Mouse (Mus musculus) spleen, postnatal 10 days (tissue): ENCODE results near the gene Sema5b.
"Not testable (repeated sequence)": the region's sequence is repeated elsewhere in the genome, so short reads cannot be mapped to it uniquely, and the experiment has no call there.

Experiments
- DNase-seq, 2 experiments: peaks; one replicate each; pipeline ENCODE4 v3.0.0; 2021 to 2022; ENCODE audit warnings: low spot score in 2 of 2

The Sema5b gene

DNA sequence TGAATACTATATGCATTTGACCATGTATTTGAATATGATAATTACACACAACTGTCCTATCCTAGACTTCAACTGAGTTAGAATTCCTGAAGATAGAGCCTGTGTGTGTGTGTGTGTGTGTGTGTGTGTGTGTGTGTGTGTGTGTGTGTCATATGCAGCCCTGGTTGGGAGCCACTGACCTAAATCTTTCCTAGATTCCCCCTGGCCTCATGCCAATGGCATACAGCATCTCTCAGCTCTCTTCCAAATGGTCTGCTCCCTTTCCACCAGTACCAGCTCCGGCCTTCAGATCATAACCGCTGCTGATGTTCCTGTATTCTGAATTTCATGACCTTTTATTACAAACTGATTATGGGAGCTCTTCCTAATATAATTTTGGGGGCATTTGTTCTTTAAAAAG lies 8.4 kb downstream of the Sema5b start:
- DNase-seq, result no peak

DNA sequence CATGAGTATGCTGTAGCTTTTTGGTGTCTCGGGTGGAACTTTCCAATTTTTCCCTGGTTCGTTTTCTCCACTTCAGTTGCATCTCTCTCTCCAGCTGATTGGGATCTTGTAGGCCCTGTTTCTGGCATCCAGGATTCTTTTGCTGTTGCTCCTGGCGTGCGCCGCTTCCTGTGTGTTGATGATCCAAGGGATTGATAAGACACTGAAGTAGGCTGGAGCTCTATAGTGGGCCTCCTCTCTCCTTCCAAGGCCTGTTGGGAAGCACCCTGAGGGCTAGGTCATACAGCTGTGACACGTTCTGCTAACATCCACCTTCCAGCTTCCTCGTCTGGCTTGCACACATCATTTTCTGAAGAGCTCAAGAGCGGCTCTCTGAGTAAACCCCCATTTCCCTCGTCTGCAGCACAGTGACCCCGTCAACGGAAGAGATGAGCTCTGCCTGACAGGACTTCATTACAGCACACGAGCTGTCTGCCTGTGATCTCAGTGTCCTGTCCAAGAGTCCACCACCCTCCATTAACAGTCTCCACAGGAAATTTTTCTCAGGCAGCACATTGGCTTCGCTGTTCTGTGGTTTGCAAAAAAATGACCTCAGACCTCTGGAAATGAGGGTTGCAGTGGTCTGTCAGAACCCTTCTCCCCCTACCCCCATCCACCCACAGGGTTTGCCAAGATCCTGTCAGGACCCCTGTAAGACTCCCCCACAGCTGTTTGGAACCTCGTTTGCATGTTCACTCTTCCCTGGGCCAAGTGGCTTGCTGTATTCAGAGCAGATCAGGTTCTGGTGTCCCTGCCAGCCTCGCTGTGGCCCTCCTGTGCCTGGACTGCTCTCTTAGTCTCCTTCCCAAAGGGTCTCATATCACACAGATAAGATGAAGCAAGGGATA lies 14.9 kb downstream of the Sema5b start:
- DNase-seq, result no peak

DNA sequence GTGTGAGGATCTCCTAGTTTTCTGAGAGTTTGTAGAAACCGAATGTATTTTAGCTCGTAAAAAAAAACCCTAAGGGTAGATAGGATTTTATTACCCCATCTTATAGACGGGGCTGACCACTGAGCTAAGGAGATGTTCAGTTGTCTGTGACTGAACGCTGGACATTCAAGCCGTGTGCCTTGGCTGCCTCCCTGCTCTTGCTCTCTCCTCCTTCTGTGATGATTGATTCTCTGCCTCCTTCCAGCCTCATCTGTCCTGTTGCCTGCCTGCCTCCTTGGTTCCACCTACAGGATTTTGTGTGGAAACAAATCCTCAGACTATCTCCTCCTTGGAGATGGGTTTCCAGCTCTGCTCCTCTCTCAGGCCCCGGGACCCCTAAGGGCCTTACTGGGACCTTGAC lies 16.1 kb downstream of the Sema5b start:
- no peak for DNase-seq

DNA sequence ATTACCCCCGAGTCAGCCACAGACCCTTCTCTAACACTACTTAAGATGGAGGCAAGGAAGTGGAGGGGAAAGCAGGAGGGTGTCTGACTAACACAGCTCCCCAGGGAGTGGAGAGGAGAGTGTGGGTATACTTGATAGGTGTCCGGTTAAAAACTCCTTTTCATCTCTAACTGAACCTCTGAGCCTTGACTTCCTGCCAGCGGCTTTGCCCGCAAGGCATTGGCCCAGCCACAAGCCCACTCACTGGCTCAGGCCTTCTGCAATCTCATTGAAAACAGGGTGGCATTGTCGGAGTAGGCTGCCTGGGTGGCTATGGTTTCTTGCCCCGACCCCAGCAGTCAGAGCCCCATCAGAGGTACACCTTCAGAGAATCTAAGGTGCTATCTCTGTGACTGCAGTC lies 20.6 kb downstream of the Sema5b start:
- no peak for DNase-seq

DNA sequence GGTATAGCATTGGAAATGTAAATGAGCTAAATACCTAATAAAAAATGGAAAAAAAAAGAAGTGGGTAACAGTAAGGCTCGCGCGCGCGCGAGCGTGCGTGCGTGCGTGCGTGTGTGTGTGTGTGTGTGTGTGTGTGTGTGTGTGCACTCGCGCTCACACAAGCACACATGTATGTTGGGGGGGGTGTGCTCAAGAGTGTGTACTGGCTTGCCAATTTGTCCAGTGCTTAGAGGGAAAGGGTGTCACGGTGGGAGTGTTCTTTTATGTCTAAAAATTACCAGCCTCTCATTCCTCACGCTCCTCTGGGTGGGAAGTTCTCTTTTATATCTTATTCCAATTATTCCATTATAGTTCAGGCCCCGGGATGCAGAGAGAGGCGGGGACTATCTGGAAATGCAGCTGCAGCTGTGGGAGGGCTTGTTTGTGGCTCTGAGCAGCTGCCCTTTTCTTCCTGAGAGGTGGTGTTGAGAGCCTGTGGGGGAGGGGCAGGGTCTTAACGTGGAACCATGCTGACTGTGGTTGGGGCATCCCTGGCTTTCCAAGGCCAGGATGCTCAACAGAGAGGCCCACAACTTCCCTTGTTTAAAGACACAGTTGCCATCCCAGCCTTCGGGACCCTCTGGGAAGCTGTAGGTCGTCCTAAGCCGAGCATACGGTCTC lies 23.4 kb downstream of the Sema5b start:
- DNase-seq, result no peak

DNA sequence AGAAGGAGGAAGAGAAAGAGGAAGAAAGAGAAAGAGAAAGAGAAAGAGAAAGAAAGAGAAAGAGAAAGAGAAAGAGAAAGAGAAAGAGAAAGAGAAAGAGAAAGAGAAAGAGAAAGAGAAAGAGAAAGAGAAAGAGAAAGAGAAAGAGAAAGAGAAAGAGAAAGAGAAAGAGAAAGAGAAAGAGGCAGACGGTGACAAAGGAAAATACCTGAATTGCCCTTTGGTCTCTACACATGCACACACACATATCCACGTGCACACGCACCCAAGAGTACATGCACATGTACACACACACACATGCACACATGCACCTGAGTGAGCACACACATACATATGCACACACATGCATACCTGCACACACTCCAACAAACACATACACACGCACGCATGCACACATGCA lies 24.7 kb downstream of the Sema5b start:
- not testable (repeated sequence) for DNase-seq

DNA sequence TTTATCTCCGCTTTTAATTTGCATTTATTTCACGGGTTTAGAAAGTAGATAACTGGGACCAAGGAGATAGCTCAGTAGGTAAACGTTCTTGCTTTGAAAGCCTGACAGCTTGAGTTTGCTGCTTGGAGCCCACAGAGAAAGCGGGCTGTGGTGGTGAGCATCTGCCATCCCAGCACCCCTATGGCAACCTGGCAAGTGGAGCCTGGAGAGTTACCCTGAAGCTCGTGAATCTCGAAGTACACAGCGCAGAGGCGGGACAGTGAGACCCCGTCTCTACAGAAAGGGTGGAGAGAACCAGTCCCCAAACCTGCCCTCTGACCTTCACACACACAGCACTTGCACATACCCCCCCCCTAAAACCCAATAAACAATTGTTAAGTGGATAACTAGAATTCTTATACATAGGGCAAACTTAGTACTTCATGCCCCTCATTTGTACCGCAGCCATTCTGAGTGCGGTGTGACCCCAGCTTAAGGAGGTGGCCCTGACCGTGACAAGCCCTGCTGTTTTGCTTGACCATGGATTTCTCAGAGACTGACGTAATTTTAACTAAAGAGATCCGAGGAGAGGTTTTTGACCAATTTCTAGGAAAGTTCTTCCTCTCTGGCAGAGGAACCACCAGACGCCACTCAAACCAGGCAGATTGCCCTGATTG lies 27.4 kb downstream of the Sema5b start:
- DNase-seq, result no peak

DNA sequence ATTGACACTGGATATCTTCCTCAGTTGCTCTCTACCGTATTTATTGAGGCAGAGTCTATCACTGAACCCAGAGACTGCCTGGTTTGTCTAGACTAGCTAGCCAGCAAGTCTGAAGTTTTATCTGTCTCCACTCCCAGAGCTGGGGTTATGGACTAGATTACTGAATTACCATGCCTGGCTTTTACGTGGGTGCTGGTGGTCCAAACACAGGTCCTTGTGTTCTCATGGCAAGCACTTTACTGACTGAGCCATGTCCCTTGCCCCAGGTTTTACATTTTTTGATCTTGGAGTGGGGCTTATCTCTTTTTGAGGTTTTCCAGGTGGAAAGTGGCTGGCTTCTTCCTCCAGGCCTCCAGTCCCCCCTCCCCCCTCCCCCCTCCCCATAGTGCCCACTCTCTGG lies 28.4 kb downstream of the Sema5b start:
- no peak for DNase-seq

DNA sequence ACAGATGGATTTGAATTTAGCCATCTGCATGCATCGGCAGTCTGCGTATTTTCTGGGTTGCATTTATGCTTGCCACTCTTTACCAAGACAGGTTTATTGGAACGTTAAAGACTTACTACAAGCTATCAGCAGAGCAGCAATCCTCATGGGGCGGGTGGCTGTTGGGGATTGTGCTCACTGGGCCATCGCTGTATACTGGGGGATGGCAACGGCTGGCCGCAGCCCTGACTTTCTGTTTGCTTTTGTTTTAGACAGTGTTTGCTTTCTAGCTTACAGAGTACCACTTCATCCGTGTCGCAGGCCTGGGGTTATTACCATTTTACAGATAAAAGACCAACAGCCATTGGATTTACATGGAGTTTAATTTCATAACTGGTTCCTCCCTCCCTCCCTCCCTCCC lies 28.8 kb downstream of the Sema5b start:
- no peak for DNase-seq

DNA sequence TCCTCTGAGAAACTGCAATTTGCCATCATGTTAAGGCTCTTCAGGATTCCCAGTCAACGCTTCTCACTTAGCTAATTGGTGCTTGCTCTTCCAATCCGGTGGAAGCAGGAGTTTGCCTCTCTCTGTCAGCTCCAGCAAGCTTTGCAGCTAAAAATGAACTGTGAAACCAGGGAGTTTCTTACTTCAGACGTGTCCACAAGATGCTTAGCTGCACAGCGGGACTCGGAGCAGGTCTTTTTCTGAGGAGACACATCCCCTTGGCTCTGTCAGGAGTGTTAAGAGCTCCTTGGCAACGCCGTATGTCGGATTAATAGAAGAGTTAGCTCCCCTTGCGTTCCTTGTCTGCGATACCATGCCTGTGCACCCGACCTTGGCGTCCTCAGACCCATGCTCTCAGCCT lies 29.7 kb downstream of the Sema5b start:
- DNase-seq, result no peak

DNA sequence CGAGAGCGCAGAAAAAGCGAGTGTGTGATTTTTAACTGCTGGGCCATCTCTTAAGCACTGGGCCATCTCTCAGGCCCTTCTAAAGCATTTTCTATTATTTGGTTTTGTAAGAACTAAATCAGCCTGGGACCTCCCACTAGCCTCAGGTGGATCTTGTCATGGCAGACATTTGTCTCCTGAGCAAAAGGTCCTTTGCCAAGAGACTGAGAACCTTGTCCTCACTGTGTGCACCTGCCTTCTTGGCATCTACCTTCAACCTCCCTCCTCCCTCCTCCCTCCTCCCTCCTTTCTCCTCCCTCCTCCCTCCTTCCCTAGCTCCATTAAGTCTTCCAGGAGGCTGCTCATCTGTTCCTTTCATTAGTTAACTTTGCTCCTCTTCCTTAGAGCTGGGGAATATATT lies 32.6 kb downstream of the Sema5b start:
- no peak for DNase-seq

DNA sequence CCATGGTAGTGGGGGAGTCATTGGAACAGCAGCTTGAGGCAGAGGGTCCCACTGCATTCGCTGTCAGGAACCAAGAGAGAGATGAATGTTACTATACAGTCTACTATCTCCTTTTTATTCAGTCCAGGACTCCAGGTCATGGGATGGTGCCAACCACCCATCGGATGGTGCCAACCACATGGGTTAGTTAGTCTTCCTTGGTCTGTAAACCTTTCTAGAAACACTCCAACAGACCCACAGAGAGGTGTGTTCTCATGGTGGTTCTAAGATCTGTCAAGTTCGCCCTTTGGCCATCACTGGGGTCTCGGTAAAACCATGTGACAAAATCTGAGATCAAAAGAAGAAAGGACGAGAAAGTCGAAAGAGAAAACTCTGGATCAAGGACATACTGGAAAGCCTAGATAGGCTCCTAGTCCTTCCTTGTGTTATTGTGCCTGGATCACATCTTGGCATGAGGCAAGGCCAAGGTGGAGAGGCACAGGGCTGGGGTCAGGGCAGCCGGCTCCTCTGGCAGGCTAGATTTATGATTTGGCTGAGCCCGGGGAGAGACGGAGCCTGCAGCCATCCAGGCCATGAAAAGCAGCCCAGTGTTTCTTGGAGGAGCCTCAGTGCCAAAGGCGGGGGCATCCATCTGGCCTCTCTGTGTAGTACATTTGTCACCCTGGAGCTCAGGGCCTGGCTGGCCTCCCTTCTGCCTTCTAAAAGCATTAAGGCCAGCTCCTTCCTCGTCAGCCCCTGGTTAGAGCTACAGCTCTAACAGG lies 36.4 kb downstream of the Sema5b start:
- no peak for DNase-seq

DNA sequence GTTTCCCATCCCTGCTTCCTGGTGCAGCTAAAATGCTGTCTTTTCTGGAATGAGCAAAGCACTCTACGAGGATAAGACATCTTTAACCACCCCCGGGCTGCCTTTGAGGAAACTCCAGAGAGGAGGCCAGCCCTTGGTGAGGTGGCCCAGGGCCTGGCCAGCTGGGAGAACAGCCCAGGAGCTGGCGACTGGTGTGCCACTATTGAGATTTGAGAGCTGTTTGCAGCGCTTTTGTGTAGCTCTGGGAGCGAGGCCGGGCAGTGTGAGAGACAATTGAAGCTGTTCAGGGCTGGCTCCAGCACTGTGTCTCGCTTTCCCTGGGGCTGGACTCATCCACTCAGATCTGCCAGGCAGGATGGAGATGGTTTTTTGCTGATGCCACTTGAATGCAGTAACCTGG lies 40.4 kb downstream of the Sema5b start:
- no peak for DNase-seq

DNA sequence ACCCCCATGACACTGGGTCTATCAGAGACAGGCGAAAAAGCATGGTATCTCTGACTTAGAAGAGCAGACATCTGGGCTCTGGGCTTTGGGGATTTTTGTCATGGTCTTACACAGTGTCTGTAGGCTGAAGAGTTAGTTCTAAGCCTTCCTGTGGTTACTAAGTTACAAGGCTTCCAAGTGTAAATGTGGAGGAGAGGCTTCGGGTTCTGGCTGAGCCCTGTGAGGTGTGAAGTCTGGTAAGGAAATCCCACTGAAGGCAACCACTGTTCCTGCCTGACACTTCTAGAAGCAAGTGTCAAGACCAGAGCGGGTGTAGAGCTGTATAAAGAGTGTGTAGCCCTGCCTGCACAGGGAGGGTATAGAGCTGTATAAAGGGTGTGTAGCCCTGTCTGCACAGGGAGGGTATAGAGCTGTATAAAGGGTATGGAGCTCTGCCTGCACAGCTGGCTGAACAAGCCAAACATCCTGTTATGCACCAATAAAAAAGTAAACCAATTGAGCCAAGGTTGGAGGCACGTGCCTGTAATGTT lies 42.7 kb downstream of the Sema5b start:
- no peak for DNase-seq

DNA sequence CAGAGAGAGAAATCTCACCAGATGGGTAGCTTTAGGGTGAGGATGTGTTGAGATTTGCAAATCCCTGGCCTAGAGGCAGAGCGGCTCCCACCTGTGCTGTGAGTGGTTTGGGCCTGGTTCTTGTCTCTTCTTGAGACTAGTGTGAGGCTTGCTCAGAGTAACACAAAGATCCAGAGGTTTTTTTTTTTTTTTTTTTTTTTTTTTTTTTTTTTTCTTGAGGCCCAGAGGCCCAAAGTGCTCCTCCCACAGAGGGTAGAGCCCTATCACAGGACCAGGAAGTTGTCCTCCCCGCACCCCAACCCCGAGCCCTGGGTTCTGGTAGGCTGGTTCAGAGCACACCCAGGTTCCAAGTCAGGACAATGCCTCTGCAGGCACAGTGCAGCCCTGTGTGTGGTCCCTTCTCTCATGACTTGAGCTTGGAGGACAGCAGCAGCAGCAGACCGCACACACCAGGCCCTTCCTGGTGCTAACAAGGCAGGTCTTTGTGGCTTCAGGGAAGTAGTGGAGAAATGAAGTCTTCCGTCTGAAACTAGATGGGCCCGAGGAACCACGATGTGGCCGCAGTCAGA lies 44.3 kb downstream of the Sema5b start:
- no peak for DNase-seq

DNA sequence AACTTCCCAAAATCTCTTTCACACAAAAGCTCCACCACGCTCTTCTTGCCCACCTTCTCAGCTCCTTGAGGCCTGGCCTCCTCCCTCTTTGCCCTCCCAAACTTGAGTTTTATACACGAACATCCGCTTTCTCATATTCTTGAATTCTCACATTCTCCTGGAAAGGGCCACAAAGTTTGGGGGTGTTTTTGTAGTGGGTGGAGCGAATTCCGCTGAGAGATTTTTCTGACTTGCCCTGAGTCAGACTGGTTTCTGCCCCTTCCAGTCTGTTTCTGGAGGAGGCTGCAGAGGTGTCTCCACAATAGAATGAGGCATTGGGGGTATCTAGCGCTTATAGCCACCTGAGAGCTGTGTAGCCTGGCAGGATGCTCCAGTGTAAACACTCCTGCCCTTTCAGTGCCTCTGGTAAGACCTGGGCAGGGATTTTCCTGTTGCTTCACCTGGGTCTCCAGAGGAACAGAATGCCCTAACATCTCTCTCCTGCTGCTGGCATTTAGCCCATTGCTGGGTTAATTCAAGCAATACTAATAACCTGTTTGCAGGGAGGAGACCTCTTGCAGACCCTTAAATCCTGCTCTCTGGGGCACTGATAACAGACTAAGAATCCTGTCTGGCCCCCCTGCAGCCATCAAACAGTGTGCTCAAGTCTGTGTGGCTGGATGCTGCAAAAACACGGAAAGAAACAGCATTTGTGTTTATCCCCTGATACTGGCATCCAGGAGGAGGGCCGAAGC lies 46.3 kb downstream of the Sema5b start:
- no peak for DNase-seq

DNA sequence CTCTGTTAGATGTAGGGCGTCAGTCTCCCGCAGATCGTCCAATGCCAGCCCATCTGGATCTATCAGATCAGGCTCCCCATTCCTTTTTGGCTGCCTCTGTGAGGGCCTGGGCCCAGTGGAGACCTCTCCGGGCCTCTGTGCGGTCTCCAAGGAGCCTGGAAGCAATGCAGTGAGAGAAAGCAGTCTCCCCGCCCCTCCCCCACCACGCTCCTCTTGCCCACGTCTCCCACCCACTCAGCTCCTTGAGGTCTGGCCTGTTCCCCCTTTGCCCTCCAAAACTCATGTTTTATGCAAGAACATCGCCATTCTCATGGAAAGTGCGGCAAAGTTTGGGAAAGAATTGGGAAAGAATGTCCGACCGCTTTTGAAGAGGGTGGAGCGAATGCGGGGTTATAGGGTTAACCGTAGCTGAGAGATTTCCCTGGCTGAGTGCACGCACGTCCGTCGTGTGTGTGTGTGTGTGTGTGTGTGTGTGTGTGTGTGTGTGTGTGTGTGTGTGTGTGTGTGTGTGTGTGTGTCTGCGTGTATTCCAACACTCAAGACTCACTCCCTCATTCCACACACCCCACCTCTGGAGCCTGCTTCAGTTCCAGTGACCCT lies 47.0 kb downstream of the Sema5b start:
- DNase-seq, result no peak

DNA sequence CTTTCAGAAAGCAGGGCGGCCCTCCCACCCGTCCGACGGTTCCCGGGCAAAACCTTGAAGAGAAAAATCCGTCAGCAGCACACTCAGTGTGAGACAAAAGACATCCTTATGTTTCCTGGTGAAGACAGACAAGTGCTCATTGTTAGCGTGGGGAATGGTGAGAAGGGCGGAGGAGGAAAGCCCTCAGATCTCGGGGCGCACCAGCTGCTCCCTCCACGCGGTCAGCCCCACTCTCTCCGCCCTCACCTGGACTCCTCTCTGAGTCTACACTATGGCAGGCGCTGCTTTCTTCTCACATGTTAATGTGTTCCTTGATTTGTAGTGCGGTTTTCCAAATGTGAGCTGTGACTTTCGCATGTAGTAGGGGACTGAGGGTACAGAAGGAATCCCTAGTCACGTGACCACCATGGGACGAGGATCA lies 47.8 kb downstream of the Sema5b start:
- no peak for DNase-seq

DNA sequence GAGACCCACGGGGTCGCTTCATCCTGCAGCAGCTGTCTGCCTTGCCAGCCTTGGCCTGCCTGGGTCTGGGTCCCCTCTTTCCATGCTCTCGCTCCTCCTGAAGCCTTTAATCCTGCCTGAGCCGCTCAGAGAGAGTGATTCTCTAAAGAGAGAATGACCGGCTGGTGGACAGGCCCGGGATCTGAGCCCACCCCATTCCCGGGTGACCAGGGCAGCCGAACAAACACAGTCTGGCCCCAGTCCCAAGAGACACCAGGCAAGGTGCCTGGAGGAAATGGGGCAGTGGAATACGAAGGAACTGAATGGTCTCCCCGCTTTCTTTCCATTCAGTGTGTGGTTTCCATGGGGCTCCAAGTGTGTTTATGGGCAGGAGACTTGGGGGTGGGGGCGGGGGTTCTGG lies 50.8 kb downstream of the Sema5b start:
- no peak for DNase-seq

DNA sequence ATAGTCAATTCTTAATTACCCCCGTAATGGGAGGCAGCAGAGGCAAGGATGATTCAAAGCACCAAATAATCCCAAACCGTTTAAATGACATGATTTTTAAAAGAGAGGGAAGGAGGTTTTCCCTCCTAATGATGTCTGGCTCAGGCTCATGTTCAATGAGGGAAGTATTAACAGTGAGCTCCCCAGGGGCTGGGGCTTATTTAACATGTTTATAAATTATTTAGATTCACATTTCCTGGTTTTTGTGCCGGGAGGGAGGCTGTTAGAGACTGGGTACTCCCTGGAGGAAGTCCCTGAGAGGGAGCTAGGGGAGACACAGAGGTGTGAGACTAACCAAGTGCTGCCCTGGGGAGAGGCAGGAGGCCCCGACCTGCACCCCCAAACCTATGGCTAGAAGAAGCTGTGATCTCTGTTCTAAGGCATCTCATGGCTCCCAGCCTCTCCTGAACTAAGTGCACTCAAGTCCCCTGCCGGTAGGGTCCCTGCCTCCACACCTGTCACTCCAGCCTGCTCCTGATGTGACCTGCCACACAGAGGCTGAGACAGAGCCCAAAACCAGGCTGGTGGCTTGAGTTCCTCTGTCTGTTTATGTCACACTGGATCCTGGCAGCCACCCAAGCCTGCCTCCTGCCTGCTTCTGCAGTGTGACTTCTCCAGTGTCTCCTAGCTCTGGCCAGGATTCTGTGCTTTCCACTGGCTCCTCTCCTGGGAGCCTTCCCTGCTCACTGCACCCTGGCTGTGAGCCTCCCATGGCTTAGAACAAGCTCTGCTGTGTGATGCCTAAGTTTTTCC lies 51.5 kb downstream of the Sema5b start:
- no peak for DNase-seq
